Mouse (Mus musculus) midbrain, postnatal 0 days (tissue): ENCODE measurements around the gene Evx2. TPM values are rescaled to one million over a fixed set of nuclear protein-coding genes. Genes with fewer than 3 reads are reported as not detected.

Source experiments
- ATAC-seq: fragments of 200-750 bp; cut with Nextera tagmentation; 2 replicates; pipeline ENCODE4 v1.8.0; 2017; ENCODE audit warnings: moderate number of reproducible peaks, mild to moderate bottlenecking, moderate TSS enrichment, moderate library complexity; ENCODE audit not compliant: low FRiP score
- DNase-seq: peaks from one replicate; pipeline ENCODE4 v3.0.0-alpha.2; 2015; ENCODE audit warnings: low spot score
- H3K27ac ChIP-seq: fragments of 300-500 bp; sonication (generic); 2 replicates; pipeline ENCODE4 v1.5.1; 2014; ENCODE audit warnings: low read depth, mild to moderate bottlenecking, low read length, mixed read lengths
- H3K27me3 ChIP-seq: fragments of 300-500 bp; sonication (generic); 2 replicates; pipeline ENCODE4 v1.6.1; 2014; ENCODE audit warnings: low read length, control low read depth, mixed read lengths; ENCODE audit not compliant: insufficient read depth
- H3K36me3 ChIP-seq: fragments of 300-500 bp; sonication (generic); 2 replicates; pipeline ENCODE4 v1.6.1; 2014; ENCODE audit warnings: low read length, control low read depth, mixed read lengths; ENCODE audit not compliant: insufficient read depth
- H3K4me1 ChIP-seq: fragments of 300-500 bp; sonication (generic); 2 replicates; pipeline ENCODE4 v1.6.1; 2014; ENCODE audit warnings: mild to moderate bottlenecking, control low read depth, antibody characterized with exemption, low read length, mixed read lengths; ENCODE audit not compliant: insufficient read depth
- H3K4me2 ChIP-seq: fragments of 300-500 bp; sonication (generic); 2 replicates; pipeline ENCODE4 v1.6.1; 2014; ENCODE audit warnings: low read depth, mild to moderate bottlenecking, low read length, mixed read lengths; ENCODE audit not compliant: poor library complexity, severe bottlenecking
- H3K4me3 ChIP-seq: fragments of 300-500 bp; sonication (generic); 2 replicates; pipeline ENCODE4 v1.5.1; 2014; ENCODE audit warnings: low read depth, mild to moderate bottlenecking, low read length, moderate library complexity
- H3K9ac ChIP-seq: fragments of 300-500 bp; sonication (generic); replicated peaks from 2 replicates; pipeline ENCODE4 v1.6.1; 2014; ENCODE audit warnings: mild to moderate bottlenecking, low read length, moderate library complexity, mixed read lengths; ENCODE audit not compliant: poor library complexity, severe bottlenecking
- H3K9me3 ChIP-seq: fragments of 300-500 bp; sonication (generic); 2 replicates; pipeline ENCODE4 v1.6.1; 2016; ENCODE audit warnings: low read length, control low read depth
- CTCF ChIP-seq: IDR thresholded peaks from 2 replicates; pipeline ENCODE4 v1.5.1; 2016; ENCODE audit warnings: antibody characterized with exemption, mild to moderate bottlenecking
- WGBS: fragments of 180-500 bp; shearing (Covaris S2); extraction: QIAGEN DNeasy Blood & Tissue Kit; methylation state at CpG from one replicate; pipeline ENCODE4 v1.1.7; 2014; 5-methylcytosine and 5-hydroxymethylcytosine counted together
- polyA plus RNA-seq: library from polyadenylated mRNA; unstranded; fragments of >200 nt; fragmentation: Nextera tagmentation; extraction: Ambion mirVana; gene quantifications from 2 replicates; pipeline ENCODE4 v1.2.1, GENCODE M21; 2015
- total RNA-seq: library from RNA; depleted of rRNA; stranded (reverse); fragments of >200 nt; gene quantifications from 2 replicates; pipeline ENCODE4 v1.2.3, GENCODE M21; 2014

Gene Evx2
- total and polyA plus RNA-seq, 2 experiments from 2014 or later: 0.33 to 4.2 TPM

- WGBS: 5% methylated on average over 14 of the region's 20 CpGs
- Histone ChIP-seq H3K9me3 (no peaks in the 10 kb centered on the region), H3K27me3 (peaks cover 65% of the 10 kb centered on the region), H3K4me3 (no peak overlapping the region), H3K4me2 (no peak overlapping the region), H3K9ac (no peak overlapping the region), H3K4me1 (no peaks in the 10 kb centered on the region), H3K27ac (no peak overlapping the region), H3K36me3 (no peaks in the 10 kb centered on the region)
- ATAC-seq (no peak), DNase-seq (no peak)
- no peak for TF ChIP-seq CTCF
Observed at GRCm38 (mm10) chr2:74654743-74655419, 4.5 kb downstream of the Evx2 start.

- H3K9me3 ChIP-seq: no peaks in the 10 kb centered on the region
- H3K27ac ChIP-seq: no peak overlapping the region
- H3K4me3 ChIP-seq: no peak overlapping the region
- 12% methylated on average over 17 of the region's 17 CpGs for WGBS
- TF ChIP-seq CTCF: no peak
- H3K36me3 ChIP-seq: no peaks in the 10 kb centered on the region
- peaks cover 68% of the 10 kb centered on the region for H3K27me3 ChIP-seq
- H3K4me1 ChIP-seq: no peaks in the 10 kb centered on the region
- H3K4me2 ChIP-seq: no peak overlapping the region
- ATAC-seq: no peak
- H3K9ac ChIP-seq: no peak overlapping the region
- no peak for DNase-seq
Observed at GRCm38 (mm10) chr2:74653781-74654535, 5.4 kb downstream of the Evx2 start.

GRCm38 (mm10) chr2:74652996-74653340 is 6.4 kb downstream of the Evx2 start:
- Histone ChIP-seq H3K27me3 (peaks cover 69% of the 10 kb centered on the region), H3K27ac (no peak overlapping the region), H3K4me1 (no peaks in the 10 kb centered on the region), H3K36me3 (no peaks in the 10 kb centered on the region), H3K4me2 (no peak overlapping the region), H3K4me3 (no peak overlapping the region), H3K9ac (no peak overlapping the region), H3K9me3 (no peaks in the 10 kb centered on the region)
- no peak for TF ChIP-seq CTCF
- no peak for DNase-seq
- ATAC-seq: no peak
- WGBS: 44% methylated on average over 2 of the region's 2 CpGs

GRCm38 (mm10) chr2:74647082-74647864 is 12.1 kb downstream of the Evx2 start:
- Histone ChIP-seq H3K36me3 (no peaks in the 10 kb centered on the region), H3K9me3 (no peaks in the 10 kb centered on the region), H3K4me3 (no peak overlapping the region), H3K4me1 (no peaks in the 10 kb centered on the region), H3K27ac (no peak overlapping the region), H3K4me2 (no peak overlapping the region), H3K27me3 (peaks cover 82% of the 10 kb centered on the region), H3K9ac (no peak overlapping the region)
- ATAC-seq (no peak), DNase-seq (no peak)
- TF ChIP-seq CTCF: no peak
- WGBS: 12% methylated on average over 7 of the region's 7 CpGs

GRCm38 (mm10) chr2:74645631-74646030 is 13.7 kb downstream of the Evx2 start:
- Histone ChIP-seq H3K36me3 (no peaks in the 10 kb centered on the region), H3K4me1 (no peaks in the 10 kb centered on the region)
- ATAC-seq: no peak

More at GRCm38 (mm10) chr2:74645631-74646030, 13.7 kb downstream of the Evx2 start:
- Histone ChIP-seq H3K9me3 (no peaks in the 10 kb centered on the region), H3K4me2 (no peak overlapping the region), H3K9ac (no peak overlapping the region), H3K4me3 (no peak overlapping the region), H3K27me3 (peaks cover 69% of the 10 kb centered on the region), H3K27ac (no peak overlapping the region)
- DNase-seq: no peak
- 86% methylated on average over 3 of the region's 3 CpGs for WGBS
- no peak for TF ChIP-seq CTCF
